Mouse (Mus musculus): ENCODE data around the gene Zfp69. TPM values are rescaled to one million over a fixed set of nuclear protein-coding genes. Genes with fewer than 3 reads are reported as not detected.

Gene Zfp69
- total RNA-seq, 2 experiments from 2014 or later: 5.6 to 6.1 TPM

DNA sequence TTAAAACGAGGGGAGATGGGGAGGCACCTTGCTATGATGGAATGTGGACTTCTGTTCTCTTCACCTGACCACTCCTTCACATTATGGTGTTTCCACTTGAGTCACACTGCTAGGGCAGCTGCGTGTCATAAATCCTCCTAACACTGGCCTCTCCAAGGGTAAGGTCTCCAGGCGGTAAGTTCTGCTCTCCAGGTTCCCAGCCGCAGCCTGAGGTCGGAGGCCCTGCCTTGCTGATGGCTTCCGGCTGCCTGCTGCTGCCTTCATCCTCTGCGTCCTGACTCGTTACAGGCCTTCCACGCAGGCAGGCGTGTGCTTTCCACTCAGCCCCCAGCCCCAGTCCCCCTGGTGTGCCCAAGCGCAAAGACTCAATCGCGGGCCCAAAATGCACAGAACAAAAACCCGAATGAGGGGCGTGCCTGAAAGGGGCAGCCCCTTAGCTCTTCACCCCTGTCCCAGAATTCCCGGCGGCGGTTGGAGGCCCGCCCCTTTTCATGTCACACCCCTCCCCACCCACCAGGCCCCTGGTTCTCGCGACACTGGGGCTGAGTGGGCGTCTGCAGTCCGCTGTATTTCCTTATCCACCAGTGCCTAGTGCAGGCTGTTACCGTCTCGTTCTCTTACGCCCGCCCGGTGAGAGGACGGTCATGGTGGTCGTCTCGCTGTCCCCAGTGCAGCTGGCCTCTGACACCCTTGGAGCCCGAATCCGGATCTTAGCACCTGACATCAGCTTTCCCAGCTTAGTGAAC is 26.8 kb downstream of the Zfp69 start, which contains the start of gene Exo5:
Gene Exo5 (minus strand): TSS at position 464 of the 746 bp plus-strand sequence.
- DNase-seq: peak; percentile 95

DNA sequence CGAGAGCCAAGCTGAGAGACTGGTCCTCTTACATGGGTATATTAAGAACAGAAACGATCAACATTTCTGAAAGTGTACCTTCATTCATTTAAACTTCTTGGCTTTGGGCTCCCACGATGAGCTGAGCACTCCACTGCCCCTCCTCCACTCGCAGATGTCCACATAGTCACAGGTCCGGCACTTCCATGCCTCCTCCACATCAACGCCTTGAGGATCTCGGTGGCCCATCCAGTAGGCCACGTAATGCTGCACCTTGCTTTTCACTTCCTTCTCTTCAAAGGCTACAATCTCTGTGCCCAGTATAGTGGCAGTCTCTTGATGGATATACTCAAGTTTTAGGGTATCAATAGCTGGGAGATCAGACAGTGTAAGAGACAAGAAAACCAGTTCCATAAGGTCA is 30.0 kb downstream of the Zfp69 start:
- DNase-seq: no peak

DNA sequence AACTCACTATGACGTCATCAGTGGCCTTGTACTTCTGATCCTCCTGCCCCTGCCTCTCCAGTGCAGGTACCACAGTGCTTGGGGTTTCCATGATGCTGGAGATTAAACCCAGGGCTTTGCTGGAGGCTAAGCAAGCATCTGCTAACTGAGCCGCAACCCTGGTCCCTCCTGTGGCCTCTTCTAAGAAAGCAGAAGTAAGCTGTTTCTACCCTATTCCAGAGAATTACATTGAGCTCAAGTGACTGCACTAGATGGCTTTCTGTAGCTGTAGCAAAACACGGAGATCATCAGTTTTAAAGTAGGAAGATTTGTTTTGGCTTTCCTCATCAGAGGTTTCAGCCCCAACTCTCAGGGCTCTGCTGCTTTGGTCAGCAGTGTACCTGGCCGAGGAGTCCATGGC is 37.0 kb downstream of the Zfp69 start:
- no peak for DNase-seq

- no peak for DNase-seq
Observed at GRCm38 (mm10) chr4:120913861-120914260, 37.6 kb downstream of the Zfp69 start.

DNA sequence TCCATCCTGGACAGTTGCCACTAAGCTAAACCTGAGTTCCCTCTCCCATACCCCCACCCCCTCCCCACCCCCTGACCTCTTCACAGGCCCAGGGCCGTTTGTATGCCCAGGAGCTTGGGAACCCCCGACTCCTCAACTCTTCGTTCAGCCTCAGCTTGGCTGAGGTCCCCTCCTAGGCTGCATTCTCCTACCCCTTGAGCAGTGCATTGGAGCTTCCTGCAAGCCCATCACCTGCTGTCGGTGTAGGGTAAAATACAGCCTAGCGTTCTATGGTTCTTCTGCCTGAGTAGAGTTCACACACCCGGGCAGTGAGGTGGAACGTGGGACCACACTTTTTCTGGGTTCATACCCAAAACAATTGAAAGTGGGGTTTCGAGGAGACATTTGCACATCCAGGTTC is 38.1 kb downstream of the Zfp69 start:
- no peak for DNase-seq

DNA sequence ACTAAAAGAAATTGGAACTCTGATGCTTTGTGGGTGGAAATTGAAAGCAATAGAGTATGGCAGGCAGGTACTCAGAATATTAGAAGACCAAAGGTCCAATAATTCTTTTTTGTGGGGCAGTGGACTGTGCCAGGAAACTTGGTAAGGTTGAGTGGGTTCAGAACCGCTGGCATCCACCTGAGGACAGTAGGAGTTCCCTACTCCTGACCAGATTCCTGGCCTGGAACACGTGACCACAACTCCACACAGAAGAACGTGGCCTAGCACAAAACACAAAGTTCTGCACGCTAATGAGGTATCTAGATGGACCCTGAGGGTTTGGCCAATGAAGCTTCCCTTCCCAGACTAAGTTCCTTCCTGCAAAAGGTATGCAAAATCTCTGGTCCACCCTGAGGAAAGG is 38.6 kb downstream of the Zfp69 start:
- DNase-seq: no peak

DNA sequence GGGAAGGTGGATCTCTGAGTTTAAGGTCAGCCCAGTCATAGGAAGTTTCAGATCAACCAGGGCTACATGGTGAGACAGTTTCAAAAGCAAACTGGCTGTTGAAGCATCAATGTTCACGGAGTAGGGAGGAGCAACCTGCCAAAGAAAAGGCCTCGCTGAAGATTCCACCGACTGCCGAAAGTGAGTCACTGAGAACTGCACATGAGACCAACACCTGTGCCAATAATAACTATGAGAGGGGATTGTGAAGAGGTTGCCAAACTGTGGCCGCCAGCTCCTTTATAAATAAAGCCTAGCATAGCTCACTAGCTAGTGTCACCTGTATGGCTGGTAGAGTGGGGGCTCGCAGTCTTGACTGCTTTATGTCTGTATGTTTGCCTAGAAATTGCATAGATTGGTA is 40.4 kb downstream of the Zfp69 start:
- no peak for DNase-seq

- peak; percentile 70 for DNase-seq
Observed at GRCm38 (mm10) chr4:120909558-120910150, 41.8 kb downstream of the Zfp69 start.

DNA sequence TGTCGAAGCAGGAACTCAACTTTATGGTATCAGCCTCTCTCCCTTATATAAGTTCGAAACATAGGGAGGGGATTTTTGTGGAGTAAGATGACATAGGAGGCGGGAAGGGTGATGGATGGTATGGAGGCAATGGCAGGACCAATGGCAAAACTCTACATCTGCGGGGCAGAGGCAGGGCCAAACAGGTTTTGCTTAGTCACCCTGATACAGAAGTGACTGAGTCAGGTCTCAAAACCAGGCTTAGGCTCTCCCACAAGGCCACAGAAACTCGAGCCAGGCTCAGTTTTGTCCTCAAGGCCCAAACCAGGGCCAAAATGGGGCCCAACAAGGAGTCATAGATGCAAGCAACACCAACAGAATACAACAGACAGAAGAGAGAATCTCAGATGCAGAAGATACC is 45.9 kb downstream of the Zfp69 start:
- no peak for DNase-seq

GRCm38 (mm10) chr4:120904533-120904932 is 47.0 kb downstream of the Zfp69 start:
- DNase-seq: no peak

- no peak for DNase-seq
Observed at GRCm38 (mm10) chr4:120895810-120896584, 55.5 kb downstream of the Zfp69 start.

- no peak for DNase-seq
Observed at GRCm38 (mm10) chr4:120895226-120895625, 56.3 kb downstream of the Zfp69 start.

DNA sequence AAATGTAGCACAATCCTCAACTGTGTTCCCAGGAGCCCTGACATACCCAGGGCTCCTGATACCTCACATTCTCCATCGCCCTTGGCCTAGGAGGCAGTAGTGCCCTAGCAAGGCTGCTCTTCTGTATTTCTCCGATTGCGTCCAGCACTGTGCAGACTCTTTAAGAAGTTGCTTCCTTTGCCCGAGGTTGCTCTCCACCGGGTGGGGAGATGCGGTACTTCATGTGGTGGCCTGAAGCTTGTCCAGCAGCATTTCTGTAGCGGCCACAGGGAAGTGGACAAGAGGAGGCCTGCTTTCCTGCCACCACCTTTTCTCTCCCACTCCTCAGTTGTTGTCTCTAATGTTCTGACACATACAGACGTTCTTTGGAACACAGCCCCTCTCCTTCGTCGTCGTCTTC is 56.9 kb downstream of the Zfp69 start:
- DNase-seq: no peak

GRCm38 (mm10) chr4:120893656-120894401 is 57.7 kb downstream of the Zfp69 start:
- no peak for DNase-seq

DNA sequence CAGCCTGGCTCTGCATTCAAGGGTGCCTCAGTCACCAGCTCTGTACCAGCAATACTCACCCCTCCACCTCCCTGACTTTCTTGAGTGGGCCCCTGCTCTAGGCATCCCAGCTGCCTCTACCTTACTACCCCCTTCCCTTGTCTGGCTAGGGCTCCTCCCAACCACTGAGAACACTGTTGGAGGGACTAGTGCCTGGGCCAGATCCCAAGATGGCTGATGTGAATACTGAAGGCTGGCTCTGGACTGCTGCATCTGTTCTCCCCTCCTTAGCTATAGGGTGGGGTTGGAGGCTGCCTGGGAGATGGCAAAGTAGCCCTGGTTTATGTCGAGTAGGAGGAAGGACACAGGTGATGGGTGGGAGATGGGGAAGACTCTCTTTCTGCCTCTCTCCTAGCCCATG is 59.0 kb downstream of the Zfp69 start:
- no peak for DNase-seq

DNA sequence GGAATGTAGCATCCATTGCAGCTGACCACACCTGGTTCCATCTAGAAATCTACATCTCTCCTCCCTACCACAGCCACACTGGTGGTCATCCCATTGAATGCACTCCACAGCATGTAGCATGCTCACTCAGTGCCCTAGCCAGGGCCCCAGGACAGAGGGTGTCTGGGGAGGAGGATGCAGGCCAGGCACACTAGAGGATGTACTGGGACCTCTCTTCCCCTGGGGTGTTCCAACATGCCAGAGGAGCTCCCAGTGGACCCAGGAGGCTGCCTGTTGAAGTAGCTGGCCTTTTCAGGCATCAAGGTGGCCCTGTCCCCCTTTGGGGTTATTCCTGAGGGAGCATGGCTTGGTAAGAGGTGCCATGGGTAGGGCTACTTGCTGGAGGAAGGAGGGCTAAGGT is 59.5 kb downstream of the Zfp69 start:
- DNase-seq: no peak

DNA sequence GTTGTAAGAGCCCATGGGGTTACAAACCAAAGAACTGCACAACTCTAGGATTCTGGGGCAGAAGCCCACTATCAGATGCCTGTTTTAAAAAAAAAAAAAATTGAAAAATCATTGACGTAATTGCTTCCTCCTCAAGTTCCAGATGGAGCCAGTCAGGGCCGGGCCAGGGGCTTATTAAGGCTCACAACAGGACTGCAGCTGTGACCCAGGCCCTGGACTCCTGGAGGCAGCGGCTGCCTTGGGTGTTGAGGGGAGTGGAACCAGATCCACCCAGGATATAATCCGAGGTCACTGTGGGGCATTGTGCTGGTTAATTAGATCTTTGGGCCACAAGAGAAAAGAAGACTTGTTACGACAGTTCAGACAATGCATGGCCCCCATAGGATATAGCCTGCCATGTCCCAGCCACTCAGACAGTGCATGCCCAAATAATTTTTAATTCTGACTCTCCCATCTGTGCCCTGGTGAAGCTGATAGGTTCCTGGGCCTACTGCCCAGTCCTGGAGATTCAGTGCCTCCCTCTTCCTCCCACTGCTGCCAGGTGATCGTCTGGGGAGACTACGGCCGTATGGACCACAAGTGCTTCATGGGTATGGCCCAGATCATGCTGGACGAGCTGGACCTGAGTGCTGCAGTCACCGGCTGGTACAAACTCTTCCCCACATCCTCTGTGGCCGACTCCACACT is 60.6 kb downstream of the Zfp69 start:
- no peak for DNase-seq

- no peak for DNase-seq
Observed at GRCm38 (mm10) chr4:120888884-120889283, 62.6 kb downstream of the Zfp69 start.

DNA sequence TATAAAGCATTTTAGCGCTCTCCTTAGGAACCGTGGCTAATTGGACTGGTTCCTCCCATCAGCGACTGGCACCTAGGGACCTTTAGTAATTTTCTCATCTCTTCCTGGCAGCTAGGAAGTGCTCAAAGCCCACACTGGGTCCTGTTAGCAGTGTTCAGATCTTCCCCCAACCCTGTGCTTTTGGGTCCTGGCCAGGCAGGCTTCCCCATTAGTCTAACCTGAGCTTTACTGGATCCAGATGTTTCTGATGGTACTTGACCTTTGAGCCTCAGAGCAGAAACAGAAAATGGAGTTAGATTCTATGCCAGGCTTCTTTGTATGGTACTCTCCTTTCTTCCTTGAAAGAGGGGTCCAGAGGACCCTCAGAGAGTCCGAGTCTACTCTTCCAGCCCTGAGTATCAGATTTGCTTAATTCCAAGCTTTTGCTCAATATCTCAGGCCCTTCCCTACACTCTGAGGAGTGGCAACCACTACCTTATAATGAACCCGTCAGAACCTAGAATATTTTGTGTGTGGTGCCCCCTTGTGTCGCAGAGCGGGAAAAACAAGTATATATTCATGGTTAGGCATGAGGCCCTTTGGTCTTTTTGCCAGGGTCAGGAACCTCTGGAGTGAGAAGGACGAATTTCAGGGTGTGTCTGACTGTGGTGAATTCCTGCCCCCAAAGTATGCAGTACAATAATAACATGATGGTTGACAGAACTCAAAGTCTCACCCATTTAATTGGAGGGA is 64.0 kb downstream of the Zfp69 start:
- DNase-seq: peak; percentile 59

- DNase-seq: no peak
Observed at GRCm38 (mm10) chr4:120886811-120887210, 64.7 kb downstream of the Zfp69 start.

DNA sequence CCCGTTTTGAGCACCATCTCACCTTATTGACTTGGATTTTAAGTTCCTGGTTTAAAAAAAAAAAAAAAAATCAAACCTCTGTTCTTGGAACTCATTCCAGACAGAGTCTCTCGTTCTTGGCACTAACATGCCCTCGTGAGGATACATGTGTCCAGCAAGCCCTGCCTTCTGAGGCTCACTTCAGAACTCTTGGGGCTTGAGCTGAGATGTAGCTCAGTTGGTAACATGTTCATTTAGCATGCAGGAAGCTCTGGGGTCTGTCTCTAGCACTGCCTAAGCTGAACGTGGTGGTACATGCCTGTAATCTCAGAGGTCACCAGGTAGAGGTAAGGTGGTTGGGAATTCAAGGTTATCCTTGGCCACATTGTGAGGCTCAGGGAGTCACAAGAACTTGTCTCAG is 65.4 kb downstream of the Zfp69 start:
- no peak for DNase-seq
